Mouse (Mus musculus) liver, adult 2 months (tissue): ENCODE results near the gene Tcl1b5.
"Not testable (repeated sequence)": the region's sequence is repeated elsewhere in the genome, so short reads cannot be mapped to it uniquely, and the experiment has no call there.

ENCODE experiments used
- CTCF ChIP-seq: fragments of 200-500 bp; IDR thresholded peaks from 2 replicates; pipeline ENCODE4 v1.5.1; 2011; ENCODE audit warnings: low read depth, low read length, control low read depth
- POLR2A ChIP-seq: fragments of 200-500 bp; IDR thresholded peaks from 2 replicates; pipeline ENCODE4 v1.6.1; 2011; ENCODE audit warnings: low read length, control low read depth; ENCODE audit not compliant: insufficient read depth; ENCODE audit errors: extremely low read depth

- TF ChIP-seq POLR2A, CTCF: not testable (repeated sequence)
These were observed 5.0 kb downstream of the Tcl1b5 start for GRCm38 (mm10) chr12:105181040-105181644.
